ENCODE assay signal across 10 mouse cellular contexts in genomic region chr11:80614949-80615725, GRCm38 (mm10).
A peak's percentile ranks its signal among the peaks of the same experiment; 100 is the strongest.
DNase-seq lines count a peak whose midpoint lies in the region; ATAC-seq and TF ChIP-seq lines count a peak whose summit lies in the region.
"Had no signal": no experiment of that assay in that cellular context is flagged by ENCODE, and none has a peak within 500 bp of the region (broad histone marks: within the 10 kb centered on the region; RNA-seq: fewer than 3 reads in every experiment).

No protein-coding gene starts in this region.

- H3K27ac ChIP-seq in layer of hippocampus, adult 2 months, result peak overlapping the region; percentile 54
- peak overlapping the region; percentile 7; the same call in 1 of the 2 replicates for H3K27ac ChIP-seq in olfactory bulb, adult 2 months (ENCODE audit: insufficient read depth, low read depth, low read length)
- H3K27ac ChIP-seq: embryonic facial prominence, embryonic 12.5 days; limb, embryonic 12.5 days had no signal

- TF ChIP-seq CTCF in layer of hippocampus, adult 2 months (conservative IDR thresholded peaks at IDR 0.05), result no peak
- no peak for TF ChIP-seq CTCF in olfactory bulb, adult 2 months (IDR thresholded peaks at IDR 0.05; ENCODE audit: insufficient read depth, low read depth, low read length)

- 0 out of 2 replicates have a peak, but pooled peaks have one; percentile 25 for ATAC-seq in common myeloid progenitor, adult 5-6 weeks (replicated peaks; ENCODE audit: low read depth, poor library complexity, severe bottlenecking)

- H3K4me3 ChIP-seq in layer of hippocampus, adult 2 months, result peak overlapping the region; percentile 33; the same call in 1 of the 2 replicates
- no peak overlapping the region for H3K4me3 ChIP-seq in olfactory bulb, adult 2 months (ENCODE audit: insufficient read depth, low read depth, low read length)
- H3K4me3 ChIP-seq: embryonic facial prominence, embryonic 12.5 days; limb, embryonic 12.5 days had no signal

- WGBS in olfactory bulb, adult 2 months, result 45% methylated on average over 6 of the region's 6 CpGs

- TF ChIP-seq POLR2A in olfactory bulb, adult 2 months (IDR thresholded peaks at IDR 0.05; ENCODE audit: insufficient read depth, low read depth, low read length), result no peak

- peak; percentile 31 to 50 for DNase-seq in layer of hippocampus, adult 2 months (ENCODE audit: low spot score in 2 of 2)
- DNase-seq in layer of hippocampus, postnatal 25 days (ENCODE audit: extremely low spot score in 1 of 2, low spot score in 1 of 2), result no peak
- DNase-seq in layer of hippocampus, adult 9-11 months, result peak; percentile 64
- no peak for DNase-seq in cerebellum, adult 8-10 months
- DNase-seq in spleen, postnatal 36 days (ENCODE audit: low spot score in 2 of 2), result no peak
- DNase-seq: gastrocnemius, postnatal 25 days had no signal

- peaks cover 4% of the 10 kb centered on the region for H3K4me1 ChIP-seq in olfactory bulb, adult 2 months (ENCODE audit: control insufficient read depth, insufficient read depth, low read length)
- H3K4me1 ChIP-seq: limb, embryonic 12.5 days had no signal

Comparison
In these comparisons a context has a peak if more than half of its experiments do, and no peak if none do; other contexts are left out.
1. DNase-seq: peak in layer of hippocampus, adult 2 months (2 of 2) and layer of hippocampus, adult 9-11 months (single experiment); none in layer of hippocampus, postnatal 25 days (0 of 2), cerebellum, adult 8-10 months (single experiment) and spleen, postnatal 36 days (0 of 2).